Mouse (Mus musculus): ENCODE measurements around the gene Syt3. TPM values are rescaled to one million over a fixed set of nuclear protein-coding genes. Genes with fewer than 3 reads are reported as not detected.

Syt3 gene
- polyA plus RNA-seq (2017; shearing (Covaris generic)): not detected

GRCm38 (mm10) chr7:44383980-44384715 is at the start of gene Syt3:
TSS of gene Syt3 (plus strand) at chr7:44384102.

GRCm38 (mm10) chr7:44385720-44386119 is 1.8 kb downstream of the Syt3 start, which contains the start of gene 1700008O03Rik:
TSS of gene 1700008O03Rik (minus strand) at chr7:44385820.

GRCm38 (mm10) chr7:44428968-44429521 is 45.1 kb downstream of the Syt3 start, which contains the start of gene Lrrc4b:
TSS of gene Lrrc4b (plus strand) at chr7:44429018.

Other genes with a start within 250 kb of the Syt3 start
- gene Klk1b16, start 247.3 kb upstream of the Syt3 start, polyA plus RNA-seq (2017; shearing (Covaris generic)): not detected
- not detected for gene Klk1b24, start 195.9 kb upstream of the Syt3 start, polyA plus RNA-seq (2017; shearing (Covaris generic))
- gene Klk1b3, start 185.9 kb upstream of the Syt3 start, polyA plus RNA-seq (2017; shearing (Covaris generic)): not detected
- gene Klk1b4, start 176.7 kb upstream of the Syt3 start, polyA plus RNA-seq (2017; shearing (Covaris generic)): not detected
- gene Klk1b5, start 168.2 kb upstream of the Syt3 start, polyA plus RNA-seq (2017; shearing (Covaris generic)): not detected
- under 1 TPM in 1 of 2 experiments, not detected in 1; 0.60 TPM for gene Klk1, start 158.7 kb upstream of the Syt3 start, polyA plus RNA-seq (2017; shearing (Covaris generic))
- not detected for gene Gm36864, start 147.9 kb upstream of the Syt3 start, polyA plus RNA-seq (2017; shearing (Covaris generic))
- 1 to 10 TPM; 1.1 to 2.5 TPM for gene 1700028J19Rik, start 137.4 kb upstream of the Syt3 start, polyA plus RNA-seq (2017; shearing (Covaris generic))
- 100 to 1,000 TPM in 1 of 2 experiments, 10 to 100 TPM in 1; 86.7 to 118 TPM for gene 2410002F23Rik, start 137.4 kb upstream of the Syt3 start, polyA plus RNA-seq (2017; shearing (Covaris generic))
- gene Acp4, start 126.7 kb upstream of the Syt3 start, polyA plus RNA-seq (2017; shearing (Covaris generic)): not detected
- not detected for gene Gm15517, start 122.7 kb upstream of the Syt3 start, polyA plus RNA-seq (2017; shearing (Covaris generic))
- under 1 TPM; 0.14 to 0.81 TPM for gene Clec11a, start 77.2 kb upstream of the Syt3 start, polyA plus RNA-seq (2017; shearing (Covaris generic))
- under 1 TPM; 0.02 to 0.10 TPM for gene Shank1, start 73.8 kb upstream of the Syt3 start, polyA plus RNA-seq (2017; shearing (Covaris generic))
- not detected for gene 1700008O03Rik, start 1.7 kb downstream of the Syt3 start, polyA plus RNA-seq (2017; shearing (Covaris generic))
- under 1 TPM in 1 of 2 experiments, not detected in 1; 0.14 TPM for gene Lrrc4b, start 44.9 kb downstream of the Syt3 start, polyA plus RNA-seq (2017; shearing (Covaris generic))
- gene Aspdh, start 81.3 kb downstream of the Syt3 start, polyA plus RNA-seq (2017; shearing (Covaris generic)): not detected
- 10 to 100 TPM; 52.4 to 75.0 TPM for gene Josd2, start 83.9 kb downstream of the Syt3 start, polyA plus RNA-seq (2017; shearing (Covaris generic))
- 100 to 1,000 TPM; 160 to 164 TPM for gene Emc10, start 112.4 kb downstream of the Syt3 start, polyA plus RNA-seq (2017; shearing (Covaris generic))
- gene Fam71e1, start 112.5 kb downstream of the Syt3 start, polyA plus RNA-seq (2017; shearing (Covaris generic)): 1 to 10 TPM in 1 of 2 experiments, under 1 TPM in 1; 0.81 to 4.8 TPM
- not detected for gene Mybpc2, start 140.6 kb downstream of the Syt3 start, polyA plus RNA-seq (2017; shearing (Covaris generic))
- gene Spib, start 148.0 kb downstream of the Syt3 start, polyA plus RNA-seq (2017; shearing (Covaris generic)): 1 to 10 TPM; 2.1 to 2.8 TPM
- gene Pold1, start 164.7 kb downstream of the Syt3 start, polyA plus RNA-seq (2017; shearing (Covaris generic)): 10 to 100 TPM; 26.5 to 42.4 TPM
- gene Nr1h2, start 169.8 kb downstream of the Syt3 start, polyA plus RNA-seq (2017; shearing (Covaris generic)): 100 to 1,000 TPM; 130 to 142 TPM
- 1 to 10 TPM; 3.1 to 6.6 TPM for gene Napsa, start 188.3 kb downstream of the Syt3 start, polyA plus RNA-seq (2017; shearing (Covaris generic))
- under 1 TPM; 0.07 to 0.10 TPM for gene Kcnc3, start 206.6 kb downstream of the Syt3 start, polyA plus RNA-seq (2017; shearing (Covaris generic))

All from activated CD4-positive, CD25-positive, alpha-beta regulatory T cell (primary cell).